Mouse (Mus musculus) liver, embryonic 14 days (tissue): Measurements from ENCODE around the gene Neurog1. TPM values are rescaled to one million over a fixed set of nuclear protein-coding genes. Genes with fewer than 3 reads are reported as not detected.

Source experiments
- polyA plus RNA-seq: library from polyadenylated mRNA; depleted of rRNA; stranded (reverse); fragments of >200 nt; gene quantifications from 2 replicates; pipeline ENCODE4 v1.2.3, GENCODE M21; 2012; rRNA removed

The Neurog1 gene
- not detected in 2 replicates for polyA plus RNA-seq

DNA sequence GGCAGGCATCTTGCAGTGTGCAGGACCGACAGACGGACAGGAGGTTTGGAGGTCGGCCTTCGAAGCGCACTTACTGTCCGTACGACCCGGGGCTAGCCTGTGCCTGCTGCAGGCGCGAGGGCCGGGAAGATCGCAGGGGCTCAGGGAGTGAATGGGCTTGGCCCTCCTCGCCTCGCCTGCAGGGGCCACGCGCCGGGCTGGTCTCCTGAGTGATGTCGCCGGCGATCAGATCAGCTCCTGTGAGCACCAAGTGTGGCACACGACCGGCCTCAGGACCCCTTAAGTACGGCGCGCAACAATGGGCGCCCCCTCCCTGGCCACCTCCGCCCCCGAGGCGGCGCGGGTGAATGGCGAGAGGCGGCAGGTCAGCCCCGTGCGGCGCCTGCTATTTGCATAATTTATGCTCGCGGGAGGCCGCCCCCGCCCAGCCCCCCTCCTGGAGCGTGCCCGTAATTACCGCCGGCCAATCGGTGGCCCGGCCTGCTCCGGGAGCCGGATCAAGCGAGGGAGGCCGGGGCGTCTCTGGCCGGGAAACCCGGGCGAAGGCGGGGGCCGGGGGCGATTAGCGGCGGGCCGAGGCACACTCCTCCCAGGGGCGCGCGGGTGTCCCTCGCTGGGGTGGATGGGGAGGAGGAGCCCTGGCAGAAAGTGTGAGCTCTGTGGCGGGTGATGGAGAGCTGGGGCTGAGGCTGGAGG, at the start of gene Neurog1:
Gene Neurog1, minus strand, starts transcription at position 240 of the 696 bp plus-strand sequence.

DNA sequence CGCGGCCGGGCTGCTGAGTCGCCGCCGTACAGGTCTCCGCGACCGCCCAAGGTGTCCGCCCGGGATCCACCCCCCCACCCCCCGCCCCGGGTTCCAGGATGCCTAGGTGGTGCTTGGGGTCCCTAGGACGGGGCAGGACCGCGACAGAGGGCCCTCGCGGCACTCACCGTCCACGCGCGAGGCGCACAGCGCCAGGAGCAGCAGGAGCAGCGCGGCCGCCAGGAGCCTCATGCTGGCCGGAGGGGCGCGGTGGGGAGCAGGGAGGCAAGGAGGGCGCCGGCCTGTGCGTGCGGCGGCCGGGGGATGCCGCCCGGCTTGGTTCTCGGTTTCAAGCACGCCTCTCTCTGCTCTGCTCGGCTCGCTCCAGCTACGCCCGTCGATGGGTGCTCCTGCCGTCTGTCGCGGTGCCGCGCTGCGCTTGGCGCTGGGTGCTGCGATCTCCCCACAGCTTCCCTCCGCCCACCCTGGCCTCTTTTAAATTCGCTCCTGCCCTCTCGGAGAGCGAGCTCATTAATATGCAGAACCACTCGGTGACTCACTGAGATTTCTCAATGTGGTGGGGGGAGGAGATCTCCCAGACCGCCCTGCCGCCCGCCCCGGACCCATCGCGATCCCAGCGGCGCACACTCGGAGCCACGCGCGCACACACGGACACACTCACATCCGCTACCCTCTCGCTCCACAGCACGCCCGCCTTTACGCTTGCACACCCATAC, 44.1 kb upstream of the Neurog1 start, which contains the start of gene Cxcl14:
Gene Cxcl14, minus strand, starts transcription at position 609 of the 716 bp plus-strand sequence.

Other genes with a start within 250 kb of the Neurog1 start
- gene H2afy, start 115.8 kb downstream of the Neurog1 start, polyA plus RNA-seq: 61.3 and 69.4 TPM in 2 replicates
- gene Tifab, start 73.3 kb downstream of the Neurog1 start, polyA plus RNA-seq: 2.7 and 4.0 TPM in 2 replicates
- 0.03 and 0.16 TPM in 2 replicates for gene Cxcl14, start 44.4 kb upstream of the Neurog1 start, polyA plus RNA-seq
- not detected in 2 replicates for gene Gm3045, start 174.4 kb upstream of the Neurog1 start, polyA plus RNA-seq
- gene Slc25a48, start 186.2 kb upstream of the Neurog1 start, polyA plus RNA-seq: 0.70 and 0.75 TPM in 2 replicates
- not detected in 2 replicates for gene Il9, start 230.1 kb upstream of the Neurog1 start, polyA plus RNA-seq